24 mouse cellular contexts compared by ENCODE assay signal in genomic region chr3:31443894-31444293, GRCm38 (mm10).
"Had no signal": no experiment of that assay in that cellular context is flagged by ENCODE, and none has a peak within 500 bp of the region (broad histone marks: within the 10 kb centered on the region; RNA-seq: fewer than 3 reads in every experiment).

No protein-coding gene starts in this region.

- H3K4me2 ChIP-seq: heart, embryonic 12.5 days; hindbrain, embryonic 13.5 days; hindbrain, embryonic 15.5 days; intestine, embryonic 15.5 days; kidney, embryonic 15.5 days; limb, embryonic 12.5 days had no signal

- H3K4me1 ChIP-seq: heart, embryonic 10.5 days; hindbrain, embryonic 13.5 days; hindbrain, embryonic 15.5 days; intestine, embryonic 15.5 days; kidney, embryonic 15.5 days; limb, embryonic 10.5 days; limb, embryonic 12.5 days had no signal

- H3K9ac ChIP-seq: heart, embryonic 12.5 days; hindbrain, embryonic 13.5 days; hindbrain, embryonic 15.5 days; intestine, embryonic 15.5 days; kidney, embryonic 15.5 days; limb, embryonic 12.5 days had no signal

- H3K4me3 ChIP-seq: gastrocnemius, adult 2 months; heart, embryonic 10.5 days; heart, embryonic 12.5 days; hindbrain, embryonic 13.5 days; hindbrain, embryonic 15.5 days; intestine, embryonic 15.5 days; kidney, embryonic 15.5 days; layer of hippocampus, adult 2 months; left cerebral cortex, adult 2 months; limb, embryonic 10.5 days; limb, embryonic 12.5 days had no signal

- ATAC-seq: forebrain, embryonic 16.5 days; hindbrain, postnatal 0 days; intestine, embryonic 15.5 days had no signal

- H3K36me3 ChIP-seq: heart, embryonic 10.5 days; heart, embryonic 12.5 days; hindbrain, embryonic 13.5 days; hindbrain, embryonic 15.5 days; intestine, embryonic 15.5 days; kidney, embryonic 15.5 days; limb, embryonic 10.5 days; limb, embryonic 12.5 days had no signal

- H3K27me3 ChIP-seq: heart, embryonic 12.5 days; hindbrain, embryonic 13.5 days; hindbrain, embryonic 15.5 days; intestine, embryonic 15.5 days; kidney, embryonic 15.5 days; limb, embryonic 12.5 days had no signal

- H3K9me3 ChIP-seq: heart, embryonic 10.5 days; hindbrain, embryonic 15.5 days; intestine, embryonic 15.5 days; limb, embryonic 10.5 days had no signal

- H3K27ac ChIP-seq: gastrocnemius, adult 2 months; heart, embryonic 10.5 days; hindbrain, embryonic 13.5 days; hindbrain, embryonic 15.5 days; hindbrain, postnatal 0 days; intestine, embryonic 15.5 days; kidney, embryonic 15.5 days; kidney, postnatal 0 days; layer of hippocampus, adult 2 months; left cerebral cortex, adult 2 months; limb, embryonic 10.5 days; limb, embryonic 12.5 days had no signal

- DNase-seq: gastrocnemius, adult 2 months; gastrocnemius, postnatal 10 days; gastrocnemius, postnatal 25 days; heart, adult 18-20 months; heart, postnatal 14 days; heart, postnatal 36 days; kidney, adult 11 months; kidney, adult 2 months; kidney, adult 9 months; kidney, postnatal 25 days; kidney, postnatal 4 days had no signal
